9 mouse cellular contexts compared by ENCODE assay signal in genomic region chr2:180657394-180658013, GRCm38 (mm10). TPM values are rescaled to one million over a fixed set of nuclear protein-coding genes. Genes with fewer than 3 reads are reported as not detected.
A peak's percentile ranks its signal among the peaks of the same experiment; 100 is the strongest.
DNase-seq lines count a peak whose midpoint lies in the region; ATAC-seq and TF ChIP-seq lines count a peak whose summit lies in the region.
"Had no signal": no experiment of that assay in that cellular context is flagged by ENCODE, and none has a peak within 500 bp of the region (broad histone marks: within the 10 kb centered on the region; RNA-seq: fewer than 3 reads in every experiment).

No protein-coding gene starts in this region.

- no peaks in the 10 kb centered on the region for H3K79me3 ChIP-seq in C2C12 (ENCODE audit: low read depth)

- no peak overlapping the region for H3K9ac ChIP-seq in kidney, postnatal 0 days (ENCODE audit: low read depth, low read length)
- H3K9ac ChIP-seq in liver, embryonic 11.5 days (ENCODE audit: low read depth, low read length): no peak overlapping the region
- no peak overlapping the region for H3K9ac ChIP-seq in stomach, postnatal 0 days (ENCODE audit: low read length)
- H3K9ac ChIP-seq: heart, embryonic 13.5 days had no signal

- H3K9me3 ChIP-seq in kidney, postnatal 0 days (replicated peaks; ENCODE audit: low read length): no peaks in the 10 kb centered on the region
- H3K9me3 ChIP-seq in liver, embryonic 11.5 days (ENCODE audit: control insufficient read depth, low read length): no peaks in the 10 kb centered on the region
- H3K9me3 ChIP-seq in stomach, postnatal 0 days (ENCODE audit: control insufficient read depth, low read length): no peaks in the 10 kb centered on the region
- H3K9me3 ChIP-seq: heart, embryonic 13.5 days had no signal

- no peaks in the 10 kb centered on the region for H3K79me2 ChIP-seq in C2C12 (ENCODE audit: control insufficient read depth, insufficient read depth)

- 79% methylated on average over 4 of the region's 4 CpGs for WGBS in kidney, postnatal 0 days
- WGBS in liver, embryonic 11.5 days: 74% methylated on average over 4 of the region's 4 CpGs
- WGBS in stomach, postnatal 0 days: 75% methylated on average over 4 of the region's 4 CpGs

- ATAC-seq in kidney, postnatal 0 days (replicated peaks; ENCODE audit: low FRiP score, low read depth): peak; percentile 55; the same call in 1 of the 2 replicates
- peak; percentile 67; the same call in 1 of the 2 replicates for ATAC-seq in liver, embryonic 11.5 days (replicated peaks; ENCODE audit: low FRiP score)
- peak; percentile 76 for ATAC-seq in stomach, postnatal 0 days (ENCODE audit: low FRiP score, low TSS enrichment)

- no peaks in the 10 kb centered on the region; the same call in 1 of the 2 replicates for H3K4me1 ChIP-seq in kidney, postnatal 0 days (replicated peaks; ENCODE audit: insufficient read depth, low read length)
- H3K4me1 ChIP-seq in liver, embryonic 11.5 days (replicated peaks; ENCODE audit: control insufficient read depth, insufficient read depth, low read length): no peaks in the 10 kb centered on the region; the same call in 1 of the 2 replicates
- no peaks in the 10 kb centered on the region for H3K4me1 ChIP-seq in stomach, postnatal 0 days (replicated peaks; ENCODE audit: control insufficient read depth, insufficient read depth)

- no peak for TF ChIP-seq EP300 in stomach, postnatal 0 days (optimal IDR thresholded peaks at IDR 0.05)

- no peak overlapping the region for H3K4me3 ChIP-seq in C2C12 (ENCODE audit: insufficient read depth, poor library complexity, severe bottlenecking)
- H3K4me3 ChIP-seq in kidney, postnatal 0 days (replicated peaks; ENCODE audit: low read depth, low read length): no peak overlapping the region
- no peak overlapping the region for H3K4me3 ChIP-seq in liver, embryonic 11.5 days (ENCODE audit: low read depth, low read length)
- H3K4me3 ChIP-seq in stomach, postnatal 0 days (ENCODE audit: low read depth, low read length): no peak overlapping the region
- H3K4me3 ChIP-seq: heart, embryonic 13.5 days had no signal

- TF ChIP-seq CTCF in C2C12 (IDR thresholded peaks at IDR 0.05; ENCODE audit: control insufficient read depth, insufficient read depth, insufficient read length): peak; percentile 73
- TF ChIP-seq CTCF in kidney, postnatal 0 days (IDR thresholded peaks at IDR 0.05; ENCODE audit: low read depth): peak; percentile 82
- TF ChIP-seq CTCF in stomach, postnatal 0 days (IDR thresholded peaks at IDR 0.05; ENCODE audit: low read depth): peak; percentile 89

- no peak overlapping the region for H3K4me2 ChIP-seq in kidney, postnatal 0 days (ENCODE audit: low read length)
- no peak overlapping the region for H3K4me2 ChIP-seq in liver, embryonic 11.5 days
- H3K4me2 ChIP-seq in stomach, postnatal 0 days (replicated peaks; ENCODE audit: low read depth): no peak overlapping the region
- H3K4me2 ChIP-seq: heart, embryonic 13.5 days had no signal

- DNase-seq in adrenal gland, adult 18-20 months (ENCODE audit: low spot score in 2 of 2): peak; percentile 61 to 63
- DNase-seq in embryo, embryonic 11.5 days (ENCODE audit: low read depth, low spot score): peak; percentile 65
- peak; percentile 22 for DNase-seq in gonadal fat pad, adult 2 months (ENCODE audit: low read depth)
- DNase-seq in kidney, postnatal 0 days (ENCODE audit: low spot score): peak; percentile 77
- DNase-seq in liver, embryonic 11.5 days (ENCODE audit: low spot score): peak; percentile 46
- peak; percentile 52 for DNase-seq in neural tube, embryonic 10.5 days (ENCODE audit: extremely low spot score, low spot score)
- DNase-seq in stomach, postnatal 0 days (ENCODE audit: low spot score): peak; percentile 74

- H3K27me3 ChIP-seq in C2C12 (ENCODE audit: control insufficient read depth, insufficient read depth, insufficient read length): peaks cover 4% of the 10 kb centered on the region
- H3K27me3 ChIP-seq in kidney, postnatal 0 days (ENCODE audit: insufficient read depth, low read length): no peaks in the 10 kb centered on the region
- no peaks in the 10 kb centered on the region for H3K27me3 ChIP-seq in liver, embryonic 11.5 days (replicated peaks; ENCODE audit: control insufficient read depth, insufficient read depth, low read length)
- H3K27me3 ChIP-seq in stomach, postnatal 0 days (ENCODE audit: control insufficient read depth, insufficient read depth, low read length): no peaks in the 10 kb centered on the region
- H3K27me3 ChIP-seq: heart, embryonic 13.5 days had no signal

- H3ac ChIP-seq in C2C12 (ENCODE audit: control insufficient read depth, insufficient read length, low read depth): no peak overlapping the region

- H3K27ac ChIP-seq in kidney, postnatal 0 days: no peak overlapping the region
- H3K27ac ChIP-seq in liver, embryonic 11.5 days (ENCODE audit: low read depth, low read length): no peak overlapping the region
- H3K27ac ChIP-seq in stomach, postnatal 0 days (replicated peaks): no peak overlapping the region
- H3K27ac ChIP-seq: heart, embryonic 13.5 days had no signal

- H3K36me3 ChIP-seq in C2C12 (ENCODE audit: control insufficient read depth, insufficient read depth): peaks cover 14% of the 10 kb centered on the region
- peaks cover 15% of the 10 kb centered on the region; the same call in 1 of the 2 replicates for H3K36me3 ChIP-seq in kidney, postnatal 0 days (ENCODE audit: insufficient read depth, low read length)
- H3K36me3 ChIP-seq in liver, embryonic 11.5 days (ENCODE audit: control insufficient read depth, insufficient read depth, low read length): peaks cover 10% of the 10 kb centered on the region
- peaks cover 13% of the 10 kb centered on the region for H3K36me3 ChIP-seq in stomach, postnatal 0 days (ENCODE audit: control insufficient read depth, insufficient read depth, low read length)

TF ChIP-seq in C2C12, 6 proteins besides CTCF, POLR2A, EP300 and RAD21:
- TF ChIP-seq MYOD1 (IDR thresholded peaks at IDR 0.05; ENCODE audit: control insufficient read depth, insufficient read length, low read depth) (no peak), MAX (IDR thresholded peaks at IDR 0.05) (peak; percentile 41), FOSL1 (IDR thresholded peaks at IDR 0.05; ENCODE audit: insufficient read depth, low read length, poor library complexity, severe bottlenecking) (no peak)

RNA-seq across cellular contexts. Expression of gene Tcfl5, which starts 15.0 kb away (rescaled TPM):
- not detected for polyA plus RNA-seq in C2C12 (2012; fragmentation: generic; extraction: Trizol)
- not detected for total RNA-seq in adrenal gland, adult 18-20 months (2021)
- polyA plus RNA-seq in gonadal fat pad, adult 2 months (2012; rRNA removed): 0.35 and 1.0 TPM in 2 replicates
- polyA plus RNA-seq in kidney, postnatal 0 days (2015; fragmentation: Nextera tagmentation; extraction: Ambion mirVana): 0.08 and 0.13 TPM in 2 replicates
- 0.15 and 0.29 TPM in 2 replicates for polyA plus RNA-seq in liver, embryonic 11.5 days (2014; fragmentation: Nextera tagmentation; extraction: Ambion mirVana)
- 0.05 and 0.22 TPM in 2 replicates for polyA plus RNA-seq in stomach, postnatal 0 days (2015; fragmentation: Nextera tagmentation; extraction: Ambion mirVana)
- polyA plus RNA-seq: heart, embryonic 13.5 days had no signal

RNA-seq across cellular contexts. Expression of gene Dido1, which starts 52.3 kb away (rescaled TPM):
- polyA plus RNA-seq in C2C12 (2012; fragmentation: generic; extraction: Trizol): 11.0 TPM
- 10 to 100 TPM; 36.7 to 38.3 TPM for total RNA-seq in adrenal gland, adult 18-20 months (2021)
- 21.5 and 25.8 TPM in 2 replicates for polyA plus RNA-seq in gonadal fat pad, adult 2 months (2012; rRNA removed)
- 17.7 and 18.0 TPM in 2 replicates for polyA plus RNA-seq in kidney, postnatal 0 days (2015; fragmentation: Nextera tagmentation; extraction: Ambion mirVana)
- 28.7 and 29.8 TPM in 2 replicates for polyA plus RNA-seq in liver, embryonic 11.5 days (2014; fragmentation: Nextera tagmentation; extraction: Ambion mirVana)
- 7.4 and 9.7 TPM in 2 replicates for polyA plus RNA-seq in stomach, postnatal 0 days (2015; fragmentation: Nextera tagmentation; extraction: Ambion mirVana)

RNA-seq across cellular contexts. Expression of gene Gid8, which starts 52.4 kb away (rescaled TPM):
- polyA plus RNA-seq in C2C12 (2012; fragmentation: generic; extraction: Trizol): 35.5 TPM
- total RNA-seq in adrenal gland, adult 18-20 months (2021): 10 to 100 TPM; 50.0 to 60.2 TPM
- 44.0 and 44.7 TPM in 2 replicates for polyA plus RNA-seq in gonadal fat pad, adult 2 months (2012; rRNA removed)
- polyA plus RNA-seq in kidney, postnatal 0 days (2015; fragmentation: Nextera tagmentation; extraction: Ambion mirVana): 48.1 and 51.0 TPM in 2 replicates
- 95.7 and 102 TPM in 2 replicates for polyA plus RNA-seq in liver, embryonic 11.5 days (2014; fragmentation: Nextera tagmentation; extraction: Ambion mirVana)
- 59.6 and 60.7 TPM in 2 replicates for polyA plus RNA-seq in stomach, postnatal 0 days (2015; fragmentation: Nextera tagmentation; extraction: Ambion mirVana)

RNA-seq across cellular contexts. Expression of gene Col9a3, which starts 59.9 kb away (rescaled TPM):
- polyA plus RNA-seq in C2C12 (2012; fragmentation: generic; extraction: Trizol): 0.21 TPM
- total RNA-seq in adrenal gland, adult 18-20 months (2021): under 1 TPM; 0.17 to 0.38 TPM
- polyA plus RNA-seq in gonadal fat pad, adult 2 months (2012; rRNA removed): 0.88 and 1.0 TPM in 2 replicates
- 4.0 and 5.1 TPM in 2 replicates for polyA plus RNA-seq in kidney, postnatal 0 days (2015; fragmentation: Nextera tagmentation; extraction: Ambion mirVana)
- polyA plus RNA-seq in liver, embryonic 11.5 days (2014; fragmentation: Nextera tagmentation; extraction: Ambion mirVana): 2.6 and 3.4 TPM in 2 replicates
- 1.6 TPM in 2 replicates for polyA plus RNA-seq in stomach, postnatal 0 days (2015; fragmentation: Nextera tagmentation; extraction: Ambion mirVana)

Comparison
In these comparisons a context has a peak if more than half of its experiments do, and no peak if none do; other contexts are left out.
1. DNase-seq: peak in every context shown above with its lines; median percentile 77 in kidney, postnatal 0 days; 74 in stomach, postnatal 0 days; 65 in embryo, embryonic 11.5 days; 62 in adrenal gland, adult 18-20 months; 52 in neural tube, embryonic 10.5 days; 46 in liver, embryonic 11.5 days; 22 in gonadal fat pad, adult 2 months.